Mouse (Mus musculus) left cerebral cortex, postnatal 4 days (tissue): Measurements from ENCODE around the gene Mylip. TPM values are rescaled to one million over a fixed set of nuclear protein-coding genes. Genes with fewer than 3 reads are reported as not detected.

Experiments used
- DNase-seq: peaks from one replicate; pipeline ENCODE4 v3.0.0-alpha.2; 2022
- intact Hi-C: fragments of 180-260 bp; cut with DNase I; formaldehyde crosslinking; loops from one replicate; pipeline ENCODE4 v1.15.1; 2025
- total RNA-seq, 2 experiments: library from RNA; stranded (reverse); gene quantifications; 2 replicates each; pipeline ENCODE4 v1.2.3; 2021

The Mylip gene
- total RNA-seq, 2 experiments from 2014 or later = 18.5 to 20.0 TPM

GRCm38 (mm10) chr13:45390312-45390961 lies 895 bp downstream of the Mylip start:
- intact Hi-C loops = loop anchor here (5.0 kb wide), 1 partner anchor 358 kb away; no protein-coding TSS in a partner anchor
- peak; percentile 25 for DNase-seq

DNA sequence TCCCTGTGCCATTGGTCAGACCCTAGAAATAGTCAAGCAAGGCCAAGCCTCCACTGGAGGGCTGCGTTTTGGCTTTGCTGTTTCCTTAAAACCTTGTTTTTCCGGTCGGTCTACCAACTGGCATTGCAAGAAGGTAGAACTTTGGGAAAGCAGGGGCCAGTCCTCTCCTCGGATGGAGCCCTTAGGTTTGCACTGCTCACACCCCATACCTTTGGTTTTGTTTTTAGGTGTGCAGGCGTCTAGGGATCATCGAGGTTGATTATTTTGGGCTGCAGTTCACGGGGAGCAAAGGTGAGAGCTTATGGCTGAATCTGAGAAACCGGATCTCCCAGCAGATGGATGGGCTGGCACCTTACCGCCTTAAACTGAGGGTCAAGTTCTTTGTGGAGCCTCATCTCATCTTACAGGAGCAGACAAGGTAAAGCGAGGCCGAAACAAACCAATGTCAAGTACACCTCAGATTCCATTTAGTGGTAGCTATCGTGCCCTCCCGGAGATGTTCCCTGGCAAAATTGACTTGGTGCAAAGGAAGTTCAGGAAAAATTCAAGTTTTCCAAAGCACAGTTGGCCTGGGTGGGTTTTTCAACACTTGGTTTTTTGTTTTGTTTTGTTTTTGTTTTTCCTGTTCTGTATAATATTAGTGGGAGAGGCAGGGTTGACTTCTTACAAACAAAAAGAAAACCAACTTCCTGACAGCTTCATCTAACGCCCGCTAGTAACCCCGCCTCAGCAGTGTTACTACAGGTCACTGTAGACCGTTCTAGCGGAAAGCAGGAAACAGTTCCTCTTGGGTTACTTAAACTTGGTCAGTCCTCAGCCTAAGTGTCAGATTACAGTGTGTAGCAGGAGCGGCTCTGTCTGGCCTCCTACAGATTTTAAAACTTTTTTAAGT lies 1.7 kb downstream of the Mylip start:
- no peak for DNase-seq
- intact Hi-C loops = loop anchor here (5.0 kb wide), 1 partner anchor 359 kb away; no protein-coding TSS in a partner anchor

DNA sequence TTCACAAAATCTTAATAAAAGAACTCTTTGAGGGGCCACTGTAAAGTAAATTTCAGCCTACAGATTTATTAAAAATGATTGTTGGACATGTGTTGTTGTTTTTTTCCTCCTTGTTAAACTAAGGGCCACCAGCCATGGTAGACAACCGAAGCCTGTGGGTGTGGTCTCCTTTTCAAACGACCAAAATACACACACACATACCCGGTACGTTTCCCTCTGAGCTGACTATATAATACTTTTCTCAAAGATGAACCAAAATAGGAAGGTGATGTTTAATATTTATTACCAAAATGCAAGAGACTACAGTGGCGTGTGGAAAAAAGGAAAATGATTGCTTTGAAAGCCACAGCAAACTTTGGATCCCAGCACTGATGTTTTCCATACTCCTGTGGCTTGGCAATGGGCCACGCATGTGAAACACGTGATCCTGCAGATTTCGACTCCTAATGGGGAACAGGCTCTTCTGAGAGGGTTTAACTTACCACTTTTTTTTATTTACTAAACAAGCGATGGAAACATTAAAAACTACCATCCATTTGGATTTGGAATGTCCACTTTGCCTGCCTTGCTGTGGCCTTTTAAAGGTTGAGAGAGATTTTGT lies 2.4 kb downstream of the Mylip start:
- peak; percentile 21 for DNase-seq

GRCm38 (mm10) chr13:45394221-45394768 lies 4.8 kb downstream of the Mylip start:
- no peak for DNase-seq
- intact Hi-C loops = loop anchor here (5.0 kb wide), 1 partner anchor 362 kb away; no protein-coding TSS in a partner anchor

More for the DNA sequence above, 2.4 kb downstream of the Mylip start:
- intact Hi-C loops = loop anchor here (5.0 kb wide), 1 partner anchor 360 kb away; no protein-coding TSS in a partner anchor

DNA sequence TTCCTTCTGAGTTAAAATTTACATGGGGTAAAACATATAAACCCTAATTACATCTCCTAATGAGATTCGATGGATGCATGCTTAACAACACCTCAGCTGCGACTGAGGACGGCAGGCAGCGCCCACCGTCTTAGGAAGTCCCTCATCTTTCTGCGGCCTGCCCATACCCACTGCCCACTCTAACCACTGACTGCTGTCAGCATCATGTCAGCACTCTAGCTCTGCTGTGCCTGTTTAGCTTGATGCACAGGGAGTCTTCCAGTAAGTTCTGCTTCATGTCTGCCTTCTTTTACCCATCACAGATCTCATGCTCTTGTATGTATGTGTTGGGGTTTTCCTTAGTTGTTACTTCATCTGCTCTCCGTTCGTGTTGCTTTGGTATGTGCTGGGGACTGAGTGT lies 7.2 kb downstream of the Mylip start:
- no peak for DNase-seq
- intact Hi-C loops = no loop called here

DNA sequence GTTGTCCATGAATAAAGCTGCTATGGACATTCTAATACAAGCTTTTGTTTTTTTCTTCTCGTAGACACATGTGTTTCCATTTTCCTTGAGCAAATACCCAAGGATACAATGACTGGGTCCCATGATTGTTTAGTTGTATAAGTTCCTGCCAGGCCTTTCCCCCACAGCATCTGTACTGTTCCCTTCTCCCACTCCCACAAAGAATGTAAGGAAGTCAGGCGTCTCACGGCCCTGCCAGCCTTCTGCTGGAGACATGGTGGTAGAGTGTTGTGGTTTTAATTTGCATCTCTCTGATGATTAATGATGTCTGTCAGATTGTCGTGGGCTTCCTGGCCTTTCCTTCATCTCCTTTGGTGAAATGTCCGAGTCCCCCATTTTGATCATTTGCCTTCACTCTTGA lies 7.7 kb downstream of the Mylip start:
- intact Hi-C loops = no loop called here
- no peak for DNase-seq

DNA sequence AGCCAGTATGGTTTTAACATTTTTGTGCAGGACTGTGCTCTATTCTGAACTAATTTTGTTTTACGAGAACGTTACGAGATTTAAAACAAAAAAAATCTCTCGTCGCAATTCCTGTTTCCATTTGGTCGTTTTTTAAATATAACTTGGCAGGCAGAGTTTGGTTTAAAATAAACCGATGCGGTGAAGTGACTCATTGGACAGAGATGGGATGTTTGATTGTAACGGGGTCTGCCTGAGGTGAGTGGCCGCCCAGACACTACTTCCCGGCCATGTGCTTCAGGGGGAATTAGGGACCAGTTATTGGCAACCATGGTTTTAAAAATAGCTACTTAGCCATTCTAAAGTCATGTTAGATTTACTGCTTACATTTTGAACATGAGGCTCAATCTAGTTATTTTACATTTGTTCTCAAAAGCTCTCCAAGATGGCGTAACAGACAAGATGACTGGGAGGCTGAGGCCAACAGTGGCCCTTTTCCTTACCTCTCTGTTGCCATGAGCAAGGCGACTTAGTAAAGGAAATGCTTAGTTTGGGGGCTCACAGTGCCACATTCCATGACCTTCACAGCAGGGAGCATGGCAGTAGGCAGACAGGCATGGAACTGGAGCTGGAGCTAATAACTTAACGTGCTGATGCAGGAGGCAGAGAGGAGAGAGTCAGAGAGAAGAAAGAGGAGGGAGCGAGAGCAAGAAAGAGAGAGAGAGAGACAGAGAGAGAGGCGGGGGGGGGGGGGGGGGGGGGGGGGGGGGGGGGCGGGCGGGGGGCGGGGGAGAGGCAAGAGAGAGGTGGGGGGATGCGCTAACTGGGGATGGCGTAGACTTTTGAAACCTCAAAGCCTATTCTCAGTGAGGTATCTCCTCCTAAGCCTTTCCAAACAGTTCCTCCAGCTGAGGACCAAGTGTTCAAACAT lies 8.6 kb downstream of the Mylip start:
- intact Hi-C loops = no loop called here
- DNase-seq = no peak

- DNase-seq = peak; percentile 23
- intact Hi-C loops = no loop called here
Observed at GRCm38 (mm10) chr13:45400700-45401099, 11.2 kb downstream of the Mylip start.

- intact Hi-C loops = no loop called here
- no peak for DNase-seq
Observed at GRCm38 (mm10) chr13:45401816-45402215, 12.3 kb downstream of the Mylip start.

DNA sequence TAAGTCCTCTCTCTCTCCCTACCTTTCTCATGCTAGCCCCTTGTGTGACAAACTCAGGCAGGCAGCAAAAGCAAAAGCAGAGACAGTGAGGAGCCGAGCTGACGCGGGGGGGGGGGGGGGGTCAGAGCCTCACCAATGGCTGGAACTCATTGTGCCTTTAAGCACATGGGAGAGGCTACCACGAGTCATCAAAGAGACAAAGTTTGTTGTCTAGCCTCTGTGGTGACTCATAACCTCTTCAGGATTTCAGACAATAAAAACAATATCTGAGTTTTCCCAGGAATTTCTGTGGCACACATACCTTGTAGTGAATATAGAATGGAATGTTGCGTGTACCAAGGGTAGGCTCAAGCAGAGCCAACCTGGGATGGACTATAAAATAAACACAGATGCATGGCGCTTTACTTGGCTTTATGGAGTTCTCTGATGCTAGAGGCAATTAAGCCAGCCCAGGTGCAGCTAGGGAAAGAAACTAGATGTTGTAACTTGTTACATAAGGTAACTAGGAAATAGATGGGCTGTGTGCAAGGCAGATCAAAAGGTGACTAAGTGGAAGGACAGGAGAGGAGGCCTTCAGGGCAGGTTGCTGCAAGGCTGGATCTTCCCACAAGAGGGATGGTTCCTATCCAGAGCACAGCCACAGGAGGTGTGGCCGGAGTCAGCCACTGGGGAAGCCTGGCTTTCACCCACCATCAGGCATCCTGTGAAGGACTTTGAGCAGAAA lies 12.9 kb downstream of the Mylip start:
- intact Hi-C loops = no loop called here
- DNase-seq = no peak

GRCm38 (mm10) chr13:45404269-45404668 lies 14.7 kb downstream of the Mylip start:
- no peak for DNase-seq
- intact Hi-C loops = no loop called here

DNA sequence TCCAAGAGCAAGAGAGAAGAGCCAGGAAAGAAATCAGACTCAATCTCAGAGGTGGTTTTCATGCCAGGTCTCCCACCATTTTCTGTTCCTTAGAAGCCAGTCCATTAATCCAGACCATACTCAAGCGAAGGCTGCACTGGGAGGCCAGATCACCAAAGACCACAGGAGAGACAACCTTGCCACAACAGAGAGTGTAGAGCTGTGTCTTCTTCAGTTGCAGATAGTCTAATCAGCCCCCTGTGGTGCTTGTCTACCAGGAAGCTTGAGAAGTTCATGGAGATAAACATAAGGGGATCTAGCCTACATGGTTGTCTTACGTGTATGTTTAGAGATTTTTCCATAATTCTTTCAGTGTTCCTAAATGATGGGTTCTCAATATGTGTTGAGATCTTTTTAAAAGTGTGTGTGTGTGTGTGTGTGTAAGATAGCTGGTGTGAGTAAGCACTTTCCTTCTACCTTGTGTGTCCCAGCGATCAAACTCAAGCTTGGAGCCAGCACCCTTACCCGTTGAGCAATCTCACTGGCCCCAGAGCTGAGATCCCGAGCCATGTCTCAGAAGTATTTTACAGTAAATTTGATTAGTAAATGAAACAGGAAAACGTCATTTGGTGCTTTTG lies 15.8 kb downstream of the Mylip start:
- no peak for DNase-seq
- intact Hi-C loops = no loop called here

GRCm38 (mm10) chr13:45406289-45406688 lies 16.7 kb downstream of the Mylip start:
- intact Hi-C loops = no loop called here
- DNase-seq = no peak

- intact Hi-C loops = no loop called here
- no peak for DNase-seq
Observed at GRCm38 (mm10) chr13:45406703-45407102, 17.2 kb downstream of the Mylip start.

DNA sequence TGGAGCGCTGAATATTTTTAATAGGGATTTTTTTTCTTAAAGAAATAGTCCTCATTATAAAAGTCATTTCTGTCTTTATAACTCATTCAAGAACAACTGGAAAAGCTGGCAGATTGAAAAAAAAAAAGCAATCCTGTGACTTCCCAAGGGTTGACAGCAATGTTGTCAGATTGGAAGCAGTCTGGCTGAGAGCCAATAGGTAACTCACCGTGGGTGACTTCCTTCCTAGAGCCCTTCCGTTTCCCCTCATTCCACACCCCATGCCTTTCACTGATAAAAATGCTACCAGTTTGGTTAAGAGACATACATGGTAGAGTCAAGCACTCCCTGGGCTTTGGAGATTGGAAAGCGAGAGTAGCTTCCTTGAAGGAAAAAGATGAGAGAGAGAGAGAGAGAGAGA lies 21.4 kb downstream of the Mylip start:
- DNase-seq = no peak
- intact Hi-C loops = no loop called here

- intact Hi-C loops = no loop called here
- no peak for DNase-seq
Observed at GRCm38 (mm10) chr13:45413066-45413465, 23.5 kb downstream of the Mylip start.

DNA sequence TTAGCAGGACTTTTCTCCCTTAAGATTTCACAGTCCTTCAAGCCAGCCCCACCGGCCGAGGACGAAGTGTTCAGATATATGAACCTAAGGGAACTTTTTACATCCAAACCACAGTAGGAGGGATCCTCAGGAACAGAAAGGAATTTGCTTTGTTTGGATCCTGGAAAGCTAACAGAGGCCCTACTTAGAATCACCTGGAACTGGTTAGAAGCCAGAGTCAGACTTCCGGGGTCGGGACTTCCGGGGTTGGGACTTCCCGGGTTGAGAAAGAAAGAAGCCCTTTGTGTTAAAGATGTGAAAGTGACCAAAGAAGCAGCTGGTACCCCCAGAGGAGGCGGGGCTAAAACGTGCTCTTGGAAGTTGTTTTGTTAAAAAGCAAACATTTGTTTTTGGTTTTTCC lies 24.5 kb downstream of the Mylip start:
- intact Hi-C loops = no loop called here
- DNase-seq = no peak

- DNase-seq = no peak
- intact Hi-C loops = no loop called here
Observed at GRCm38 (mm10) chr13:45416621-45417057, 27.1 kb downstream of the Mylip start.

GRCm38 (mm10) chr13:45418986-45419385 lies 29.4 kb downstream of the Mylip start:
- DNase-seq = no peak
- intact Hi-C loops = no loop called here
